Mouse (Mus musculus): ENCODE results near the gene Gm5475.

GRCm38 (mm10) chr15:100422899-100423860 is 1.2 kb downstream of the Gm5475 start:
- TF ChIP-seq HCFC1 (IDR thresholded peaks at IDR 0.05; ENCODE audit: borderline replicate concordance, insufficient read depth, low read length) (no peak), ZNF384 (IDR thresholded peaks at IDR 0.05; ENCODE audit: low read depth, low read length) (no peak)

Data from ES-E14 (cell line).